Mouse (Mus musculus) heart, postnatal 0 days (tissue): ENCODE results near the gene Gnl1. TPM values are rescaled to one million over a fixed set of nuclear protein-coding genes. Genes with fewer than 3 reads are reported as not detected.
A peak's percentile ranks its signal among the peaks of the same experiment; 100 is the strongest.

ENCODE experiments used
- ATAC-seq: fragments of 200-750 bp; cut with Nextera tagmentation; 2 replicates; pipeline ENCODE4 v1.8.0; 2017; ENCODE audit warnings: low read depth, moderate number of reproducible peaks, moderate library complexity; ENCODE audit not compliant: insufficient read depth
- DNase-seq: peaks from one replicate; pipeline ENCODE4 v3.0.0-alpha.2; 2016; ENCODE audit warnings: low spot score
- H3K27ac ChIP-seq: fragments of 300-500 bp; sonication (generic); 2 replicates; pipeline ENCODE4 v1.5.1; 2014; ENCODE audit warnings: low read depth, mild to moderate bottlenecking
- H3K27me3 ChIP-seq: fragments of 300-500 bp; sonication (generic); 2 replicates; pipeline ENCODE4 v1.6.1; 2014; ENCODE audit warnings: low read length, mixed read lengths; ENCODE audit not compliant: control insufficient read depth, insufficient read depth
- H3K36me3 ChIP-seq: fragments of 300-500 bp; sonication (generic); replicated peaks from 2 replicates; pipeline ENCODE4 v1.6.1; 2014; ENCODE audit warnings: low read length, mixed read lengths; ENCODE audit not compliant: control insufficient read depth, insufficient read depth
- H3K4me1 ChIP-seq: fragments of 300-500 bp; sonication (generic); 2 replicates; pipeline ENCODE4 v1.6.1; 2014; ENCODE audit warnings: antibody characterized with exemption; ENCODE audit not compliant: control insufficient read depth, insufficient read depth
- H3K4me2 ChIP-seq: fragments of 300-500 bp; sonication (generic); 2 replicates; pipeline ENCODE4 v1.6.1; 2014; ENCODE audit warnings: low read depth, mild to moderate bottlenecking, low read length, moderate library complexity
- H3K4me3 ChIP-seq: fragments of 300-500 bp; sonication (generic); 2 replicates; pipeline ENCODE4 v1.5.1; 2014; ENCODE audit warnings: low read depth, low read length
- H3K9ac ChIP-seq: fragments of 300-500 bp; sonication (generic); replicated peaks from 2 replicates; pipeline ENCODE4 v1.6.1; 2014; ENCODE audit warnings: low read depth, low read length, mixed read lengths
- H3K9me3 ChIP-seq: fragments of 300-500 bp; sonication (generic); replicated peaks from 2 replicates; pipeline ENCODE4 v1.6.1; 2016; ENCODE audit warnings: low read length; ENCODE audit not compliant: control insufficient read depth
- CTCF ChIP-seq: IDR thresholded peaks from 2 replicates; pipeline ENCODE4 v1.5.1; 2016; ENCODE audit warnings: antibody characterized with exemption, control low read depth, low read depth
- EP300 ChIP-seq: IDR thresholded peaks from 2 replicates; pipeline ENCODE4 v1.6.1; 2016; ENCODE audit warnings: antibody characterized with exemption, low read depth
- WGBS: fragments of 180-500 bp; shearing (Covaris S2); extraction: QIAGEN DNeasy Blood & Tissue Kit; methylation state at CpG from one replicate; pipeline ENCODE4 v1.1.7; 2014; 5-methylcytosine and 5-hydroxymethylcytosine counted together
- polyA plus RNA-seq: library from polyadenylated mRNA; unstranded; fragments of >200 nt; fragmentation: Nextera tagmentation; extraction: Ambion mirVana; gene quantifications from 2 replicates; pipeline ENCODE4 v1.2.1, GENCODE M21; 2015
- total RNA-seq: library from RNA; depleted of rRNA; stranded (reverse); fragments of >200 nt; gene quantifications from 2 replicates; pipeline ENCODE4 v1.2.3, GENCODE M21; 2014; ENCODE audit warnings: low replicate concordance

Gnl1 gene
- total and polyA plus RNA-seq, 2 experiments from 2014 or later: 27.2 to 30.0 TPM

DNA sequence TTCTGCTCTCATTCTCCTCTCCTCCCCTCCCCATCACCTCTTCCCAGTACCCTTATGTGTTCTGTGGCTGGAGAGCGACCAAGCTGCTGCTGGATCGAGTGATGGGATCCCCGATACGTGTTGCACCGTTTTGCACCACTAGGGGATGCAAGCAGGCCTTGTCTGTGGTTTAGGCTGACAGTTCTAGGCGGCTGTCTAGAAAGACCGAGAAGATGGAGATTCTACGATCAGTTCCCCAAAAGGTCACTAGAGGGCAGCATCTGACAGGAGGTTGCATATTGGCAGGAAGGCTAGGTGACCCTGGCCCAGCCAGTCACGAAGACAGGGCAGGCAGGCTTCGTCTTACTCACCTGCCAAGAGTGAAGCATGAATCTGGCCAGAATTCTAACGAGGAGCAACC, 17.3 kb downstream of the Gnl1 start:
- Histone ChIP-seq H3K4me3 (no peak overlapping the region), H3K9ac (no peak overlapping the region), H3K27me3 (no peaks in the 10 kb centered on the region), H3K27ac (no peak overlapping the region), H3K4me2 (no peak overlapping the region), H3K9me3 (no peaks in the 10 kb centered on the region), H3K4me1 (peaks cover 12% of the 10 kb centered on the region), H3K36me3 (no peaks in the 10 kb centered on the region)
- 1% methylated on average over 11 of the region's 11 CpGs for WGBS
- ATAC-seq (peak; percentile 42), DNase-seq (peak; percentile 89)
- TF ChIP-seq CTCF (peak; percentile 99), EP300 (no peak)

DNA sequence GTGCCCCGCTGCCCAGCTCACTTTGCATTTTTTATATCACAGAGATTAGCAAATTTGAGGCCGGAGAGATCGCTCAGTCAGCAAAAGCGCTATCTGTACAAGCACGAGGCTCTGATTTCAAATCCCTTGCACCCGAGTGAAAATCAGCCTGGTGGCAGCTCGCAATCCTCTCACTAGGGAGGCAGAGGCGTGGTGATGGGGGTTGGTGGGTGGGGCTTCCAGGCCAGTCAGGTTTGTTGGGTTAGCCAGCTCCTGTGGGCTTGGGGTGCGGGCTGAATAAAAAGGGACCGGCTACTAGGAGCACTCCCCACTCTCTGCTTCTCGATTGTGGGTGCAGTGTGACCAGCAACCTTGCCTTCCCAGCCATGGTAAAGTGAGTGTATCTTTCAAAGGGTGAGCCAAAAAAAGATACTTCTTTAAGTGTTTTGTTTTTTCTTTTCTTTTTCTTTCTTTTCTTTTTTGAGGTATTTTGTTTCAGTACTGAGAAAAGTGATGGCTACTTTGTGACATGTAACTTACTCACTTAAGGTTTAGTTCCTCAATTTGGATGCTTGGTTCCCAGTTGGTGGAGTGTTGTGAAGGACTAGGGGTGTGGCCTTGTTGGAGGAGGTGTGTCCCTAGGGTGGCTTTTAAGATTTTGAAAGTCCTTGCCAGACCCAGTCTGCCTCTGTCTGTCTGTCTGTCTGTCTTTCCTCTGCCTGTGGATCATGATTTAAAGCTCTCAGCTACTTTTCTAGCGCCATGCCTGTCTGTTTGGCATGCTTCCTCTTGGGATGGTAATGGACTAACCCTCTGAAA, 18.3 kb downstream of the Gnl1 start:
- Histone ChIP-seq H3K27ac (no peak overlapping the region), H3K4me2 (no peak overlapping the region), H3K4me1 (peaks cover 12% of the 10 kb centered on the region), H3K9ac (no peak overlapping the region), H3K4me3 (no peak overlapping the region), H3K27me3 (no peaks in the 10 kb centered on the region), H3K36me3 (no peaks in the 10 kb centered on the region), H3K9me3 (no peaks in the 10 kb centered on the region)
- no peak for ATAC-seq
- TF ChIP-seq EP300: no peak
- no peak for TF ChIP-seq CTCF
- DNase-seq: no peak
- 58% methylated on average over 12 of the region's 12 CpGs for WGBS

- Histone ChIP-seq H3K4me3 (no peak overlapping the region), H3K36me3 (no peaks in the 10 kb centered on the region), H3K4me2 (no peak overlapping the region), H3K27ac (no peak overlapping the region), H3K27me3 (no peaks in the 10 kb centered on the region), H3K9ac (no peak overlapping the region), H3K9me3 (no peaks in the 10 kb centered on the region), H3K4me1 (peaks cover 12% of the 10 kb centered on the region)
- DNase-seq: no peak
- WGBS: 60% methylated on average over 6 of the region's 6 CpGs
- no peak for ATAC-seq
- TF ChIP-seq CTCF (no peak), EP300 (no peak)
These were observed 19.1 kb downstream of the Gnl1 start for GRCm38 (mm10) chr17:35998545-35999305.

GRCm38 (mm10) chr17:35999356-35999755, 19.7 kb downstream of the Gnl1 start:
- 0 out of 2 replicates have a peak overlapping the region, but pooled peaks have one; percentile 6 for H3K4me2 ChIP-seq
- 37% methylated on average over 7 of the region's 7 CpGs for WGBS
- TF ChIP-seq CTCF: no peak
- TF ChIP-seq EP300: no peak
- no peaks in the 10 kb centered on the region for H3K9me3 ChIP-seq
- H3K4me1 ChIP-seq: peaks cover 12% of the 10 kb centered on the region
- no peak overlapping the region for H3K27ac ChIP-seq
- DNase-seq: no peak
- H3K4me3 ChIP-seq: no peak overlapping the region
- H3K36me3 ChIP-seq: no peaks in the 10 kb centered on the region
- no peak overlapping the region for H3K9ac ChIP-seq
- no peak; the same call in 1 of the 2 replicates for ATAC-seq
- no peaks in the 10 kb centered on the region for H3K27me3 ChIP-seq

GRCm38 (mm10) chr17:36000349-36000748, 20.7 kb downstream of the Gnl1 start:
- Histone ChIP-seq H3K4me3 (no peak overlapping the region), H3K4me2 (no peak overlapping the region), H3K36me3 (no peaks in the 10 kb centered on the region), H3K9ac (no peak overlapping the region), H3K27ac (no peak overlapping the region), H3K27me3 (no peaks in the 10 kb centered on the region), H3K4me1 (peaks cover 6% of the 10 kb centered on the region; the same call in 1 of the 2 replicates), H3K9me3 (no peaks in the 10 kb centered on the region)
- no peak for TF ChIP-seq CTCF
- TF ChIP-seq EP300: no peak
- WGBS: 73% methylated on average over 4 of the region's 4 CpGs
- DNase-seq (no peak), ATAC-seq (no peak)
